Mouse (Mus musculus) liver, postnatal 0 days (tissue): ENCODE results near the gene Tmem62. TPM values are rescaled to one million over a fixed set of nuclear protein-coding genes. Genes with fewer than 3 reads are reported as not detected.

ENCODE experiments used
- ATAC-seq: fragments of 200-750 bp; cut with Nextera tagmentation; 2 replicates; pipeline ENCODE4 v1.8.0; 2017; ENCODE audit warnings: mild to moderate bottlenecking, moderate library complexity
- DNase-seq: peaks from one replicate; pipeline ENCODE4 v3.0.0-alpha.2; 2016
- H3K27ac ChIP-seq: fragments of 300-500 bp; sonication (generic); 2 replicates; pipeline ENCODE4 v1.5.1; 2014; ENCODE audit warnings: antibody characterized with exemption, moderate library complexity, mild to moderate bottlenecking, low read depth
- H3K27me3 ChIP-seq: fragments of 300-500 bp; sonication (generic); 2 replicates; pipeline ENCODE4 v1.6.1; 2014; ENCODE audit warnings: low read length, control low read depth, mixed read lengths; ENCODE audit not compliant: insufficient read depth
- H3K36me3 ChIP-seq: fragments of 300-500 bp; sonication (generic); replicated peaks from 2 replicates; pipeline ENCODE4 v1.6.1; 2014; ENCODE audit warnings: mild to moderate bottlenecking, control low read depth, low read length, moderate library complexity, mixed read lengths; ENCODE audit not compliant: insufficient read depth
- H3K4me1 ChIP-seq: fragments of 300-500 bp; sonication (generic); 2 replicates; pipeline ENCODE4 v1.6.1; 2014; ENCODE audit warnings: antibody characterized with exemption, mild to moderate bottlenecking, control low read depth; ENCODE audit not compliant: insufficient read depth
- H3K4me2 ChIP-seq: fragments of 300-500 bp; sonication (generic); 2 replicates; pipeline ENCODE4 v1.6.1; 2014; ENCODE audit warnings: low read depth, mild to moderate bottlenecking, low read length, moderate library complexity, mixed read lengths
- H3K4me3 ChIP-seq: fragments of 300-500 bp; sonication (generic); 2 replicates; pipeline ENCODE4 v1.5.1; 2014; ENCODE audit warnings: low read depth, low read length
- H3K9ac ChIP-seq: fragments of 300-500 bp; sonication (generic); replicated peaks from 2 replicates; pipeline ENCODE4 v1.6.1; 2014; ENCODE audit warnings: mild to moderate bottlenecking, moderate library complexity
- H3K9me3 ChIP-seq: fragments of 300-500 bp; sonication (generic); 2 replicates; pipeline ENCODE4 v1.6.1; 2016; ENCODE audit warnings: mild to moderate bottlenecking, control low read depth, low read length, mixed read lengths
- CTCF ChIP-seq: sonication (generic); IDR thresholded peaks from 2 replicates; pipeline ENCODE4 v1.5.1; 2016; ENCODE audit warnings: antibody characterized with exemption, low read depth
- EP300 ChIP-seq: IDR thresholded peaks from 2 replicates; pipeline ENCODE4 v1.6.1; 2016; ENCODE audit warnings: antibody characterized with exemption, low read depth, mild to moderate bottlenecking
- WGBS: fragments of 180-500 bp; shearing (Covaris S2); extraction: QIAGEN DNeasy Blood & Tissue Kit; methylation state at CpG from one replicate; pipeline ENCODE4 v1.1.7; 2014; ENCODE audit not compliant: insufficient replicate concordance; 5-methylcytosine and 5-hydroxymethylcytosine counted together
- microRNA-seq: library from miRNA; unstranded; fragments of <30 nt; microRNA quantifications from one replicate; pipeline ENCODE4, GENCODE M21; 2016
- polyA plus RNA-seq: library from polyadenylated mRNA; unstranded; fragments of >200 nt; fragmentation: Nextera tagmentation; extraction: Ambion mirVana; gene quantifications from 2 replicates; pipeline ENCODE4 v1.2.1, GENCODE M21; 2015

Tmem62 gene
- polyA plus RNA-seq, 1 experiment from 2014 or later = 2.9 TPM

DNA sequence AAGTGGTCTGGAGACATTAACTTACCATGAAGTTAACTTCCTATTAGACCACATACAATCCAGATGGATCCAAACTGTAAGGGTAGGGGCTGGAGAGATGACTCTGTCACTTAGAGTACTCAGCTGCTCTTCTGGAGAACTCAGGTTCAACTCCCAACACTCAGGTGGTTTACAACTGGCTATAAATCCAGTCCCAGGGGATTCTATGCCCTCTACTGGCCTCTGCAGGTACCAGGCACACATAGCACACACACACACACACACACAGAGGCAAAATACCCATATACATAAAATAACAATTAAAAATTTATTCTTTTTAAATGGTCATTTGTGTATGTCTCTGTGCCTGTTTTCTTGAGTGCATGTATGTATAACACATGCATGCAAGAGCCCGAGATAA is 62.6 kb downstream of the Tmem62 start:
- no peak overlapping the region for H3K4me3 ChIP-seq
- H3K4me1 ChIP-seq = peaks cover 5% of the 10 kb centered on the region; the same call in 1 of the 2 replicates
- TF ChIP-seq CTCF (peak; percentile 50), EP300 (no peak)
- H3K27ac ChIP-seq = no peak overlapping the region
- DNase-seq = no peak
- no peaks in the 10 kb centered on the region; the same call in 1 of the 2 replicates for H3K9me3 ChIP-seq
- no peak overlapping the region for H3K4me2 ChIP-seq
- 87% methylated on average over 1 of the region's 1 CpGs for WGBS
- no peaks in the 10 kb centered on the region for H3K27me3 ChIP-seq
- H3K36me3 ChIP-seq = no peaks in the 10 kb centered on the region; the same call in 1 of the 2 replicates
- no peak for ATAC-seq
- no peak overlapping the region for H3K9ac ChIP-seq

DNA sequence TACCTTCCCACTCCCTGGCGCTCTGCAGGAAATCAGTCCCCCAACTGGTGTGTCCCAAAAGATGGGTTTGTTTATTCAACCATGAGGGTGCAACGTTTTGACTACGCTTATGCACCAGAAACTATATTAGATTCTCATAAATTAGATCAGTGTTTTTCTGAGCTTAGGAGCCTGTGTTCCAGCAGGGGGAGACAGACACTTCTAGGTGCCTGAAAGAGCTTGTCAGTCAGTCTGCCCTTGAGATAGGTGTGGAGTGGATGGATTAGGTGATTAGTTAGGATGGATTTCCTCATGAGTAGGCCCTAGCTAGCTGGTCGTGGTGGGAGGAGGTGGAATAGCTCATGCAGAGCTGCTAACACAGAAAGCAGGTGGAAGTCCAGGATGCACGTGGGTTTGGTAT is 64.3 kb downstream of the Tmem62 start:
- Histone ChIP-seq H3K27me3 (no peaks in the 10 kb centered on the region), H3K9ac (no peak overlapping the region), H3K9me3 (no peaks in the 10 kb centered on the region; the same call in 1 of the 2 replicates), H3K4me3 (no peak overlapping the region), H3K4me1 (peaks cover 5% of the 10 kb centered on the region; the same call in 1 of the 2 replicates), H3K4me2 (no peak overlapping the region), H3K27ac (no peak overlapping the region), H3K36me3 (no peaks in the 10 kb centered on the region)
- ATAC-seq (no peak), DNase-seq (no peak)
- TF ChIP-seq EP300 = no peak
- TF ChIP-seq CTCF = peak; percentile 87
- WGBS = 33% methylated on average over 5 of the region's 5 CpGs

DNA sequence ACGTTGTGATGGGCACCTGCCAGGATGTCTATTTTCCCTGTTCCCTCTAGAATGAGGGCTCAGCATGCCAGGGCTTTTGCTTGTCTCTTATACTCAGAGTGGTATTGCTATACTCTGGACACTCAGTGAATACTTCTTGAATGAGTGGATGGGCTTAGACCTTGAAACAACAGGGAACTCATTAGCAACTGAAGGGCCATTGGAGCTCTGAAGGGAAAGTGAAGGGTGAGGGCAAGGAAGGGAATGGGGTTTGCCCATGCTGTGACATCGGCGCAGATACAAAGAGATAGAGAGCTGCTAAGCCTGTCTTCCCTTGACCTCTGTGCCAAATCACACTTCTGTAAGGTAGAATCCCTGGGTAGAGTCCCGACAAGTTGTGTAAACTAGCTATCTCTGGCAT is 68.8 kb downstream of the Tmem62 start:
- no peaks in the 10 kb centered on the region for H3K9me3 ChIP-seq
- WGBS = 78% methylated on average over 4 of the region's 4 CpGs
- TF ChIP-seq CTCF (no peak), EP300 (no peak)
- no peak for DNase-seq
- H3K36me3 ChIP-seq = no peaks in the 10 kb centered on the region
- no peaks in the 10 kb centered on the region for H3K4me1 ChIP-seq
- H3K4me3 ChIP-seq = no peak overlapping the region
- H3K4me2 ChIP-seq = no peak overlapping the region
- H3K27me3 ChIP-seq = no peaks in the 10 kb centered on the region
- ATAC-seq = no peak
- no peak overlapping the region for H3K27ac ChIP-seq
- no peak overlapping the region for H3K9ac ChIP-seq

DNA sequence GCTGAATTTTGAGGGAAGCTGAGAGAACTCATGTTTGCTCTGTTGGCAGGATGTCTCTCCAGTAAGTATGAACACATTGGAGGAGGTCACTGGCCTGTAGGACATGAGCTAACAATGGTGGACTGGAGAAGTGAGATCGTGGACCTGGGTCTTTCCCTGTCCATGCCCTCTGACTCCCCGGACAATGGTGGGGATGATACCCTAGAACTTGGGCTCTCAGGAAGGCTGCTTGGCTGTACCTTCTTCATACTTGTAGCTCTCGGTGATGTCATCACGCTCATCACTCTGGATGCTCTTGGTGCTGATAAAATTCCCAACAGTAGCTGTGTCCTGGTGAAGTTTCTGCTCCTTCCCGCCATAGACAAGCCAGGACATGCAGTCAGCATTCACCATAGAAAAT is 75.4 kb downstream of the Tmem62 start:
- Histone ChIP-seq H3K4me1 (0 out of 2 replicates have a peak, but pooled peaks cover 6% of the 10 kb centered on the region), H3K4me3 (no peak overlapping the region), H3K27ac (no peak overlapping the region), H3K4me2 (no peak overlapping the region), H3K36me3 (no peaks in the 10 kb centered on the region), H3K9me3 (no peaks in the 10 kb centered on the region), H3K9ac (no peak overlapping the region), H3K27me3 (no peaks in the 10 kb centered on the region)
- no peak for TF ChIP-seq CTCF
- no peak for TF ChIP-seq EP300
- no peak for DNase-seq
- 74% methylated on average over 5 of the region's 5 CpGs for WGBS
- ATAC-seq = no peak

DNA sequence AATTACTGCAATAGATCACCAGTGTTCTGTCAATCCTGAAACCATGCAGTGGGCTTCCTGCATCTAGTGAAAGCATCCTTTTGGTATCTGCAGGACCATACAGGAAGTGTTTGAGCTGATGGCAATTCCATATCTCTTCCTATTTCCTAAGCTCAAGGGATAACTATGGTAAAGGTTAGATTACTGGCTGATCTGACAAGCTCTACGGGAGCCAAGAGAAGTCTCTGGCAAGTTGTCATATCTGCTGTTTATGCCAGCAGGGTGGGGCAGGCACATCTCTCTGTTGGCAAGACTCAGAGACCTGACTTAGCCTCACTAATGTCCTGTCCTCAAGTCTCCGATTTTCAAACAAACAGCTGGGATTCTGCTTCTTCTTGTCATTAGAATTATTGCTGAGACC is 77.2 kb downstream of the Tmem62 start:
- DNase-seq = no peak
- ATAC-seq = no peak
- TF ChIP-seq EP300 = no peak
- no peak for TF ChIP-seq CTCF

DNA sequence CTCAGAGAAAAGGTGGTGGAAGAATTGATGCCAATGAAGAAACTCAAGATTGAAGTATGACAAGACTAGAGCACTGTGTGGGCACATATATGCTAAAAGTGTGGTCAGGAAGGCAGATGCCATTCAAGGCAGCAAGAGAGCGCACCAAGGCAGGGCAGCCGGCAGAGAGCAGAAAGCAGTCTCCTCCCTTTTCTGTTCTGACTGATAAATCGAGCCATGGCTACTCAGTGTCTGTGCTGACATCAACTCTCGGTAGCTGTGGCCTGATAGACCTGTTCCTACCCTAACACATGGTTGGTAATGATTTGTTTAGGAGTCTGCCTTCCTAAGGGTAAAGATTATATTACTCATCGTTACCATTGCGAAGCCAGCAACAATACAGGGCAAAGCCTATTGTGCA is 79.1 kb downstream of the Tmem62 start:
- Histone ChIP-seq H3K27me3 (no peaks in the 10 kb centered on the region), H3K4me1 (0 out of 2 replicates have a peak, but pooled peaks cover 6% of the 10 kb centered on the region), H3K4me2 (no peak overlapping the region), H3K9me3 (no peaks in the 10 kb centered on the region), H3K9ac (no peak overlapping the region), H3K27ac (no peak overlapping the region), H3K4me3 (no peak overlapping the region), H3K36me3 (no peaks in the 10 kb centered on the region)
- TF ChIP-seq CTCF (peak; percentile 32; the same call in 1 of the 2 replicates), EP300 (no peak)
- DNase-seq (no peak), ATAC-seq (peak; percentile 90)
- 60% methylated on average over 6 of the region's 6 CpGs for WGBS

More for the DNA sequence above, 77.2 kb downstream of the Tmem62 start:
- Histone ChIP-seq H3K27ac (no peak overlapping the region), H3K36me3 (no peaks in the 10 kb centered on the region), H3K9ac (no peak overlapping the region), H3K27me3 (no peaks in the 10 kb centered on the region), H3K9me3 (no peaks in the 10 kb centered on the region), H3K4me1 (0 out of 2 replicates have a peak, but pooled peaks cover 6% of the 10 kb centered on the region), H3K4me3 (no peak overlapping the region), H3K4me2 (no peak overlapping the region)
- WGBS = 52% methylated on average over 2 of the region's 2 CpGs

Small RNA genes within 50 kb of the gene (microRNA-seq; reads per million reads assigned to microRNA genes)
- gene Gm44325 = not detected

Other genes with a start within 250 kb of the Tmem62 start
- 2.0 and 2.3 TPM in 2 replicates for gene Cdan1, start 126.9 kb upstream of the Tmem62 start, polyA plus RNA-seq
- 0.57 and 0.67 TPM in 2 replicates for gene Ttbk2, start 126.4 kb upstream of the Tmem62 start, polyA plus RNA-seq
- gene Ubr1, start 6.3 kb upstream of the Tmem62 start, polyA plus RNA-seq = 5.4 and 6.6 TPM in 2 replicates
- gene Ccndbp1, start 31.4 kb downstream of the Tmem62 start, polyA plus RNA-seq = 36.0 and 37.4 TPM in 2 replicates
- 49.1 and 54.9 TPM in 2 replicates for gene Epb42, start 60.1 kb downstream of the Tmem62 start, polyA plus RNA-seq
- gene Tgm5, start 108.8 kb downstream of the Tmem62 start, polyA plus RNA-seq = not detected in 2 replicates
- gene Tgm7, start 132.8 kb downstream of the Tmem62 start, polyA plus RNA-seq = not detected in 2 replicates
- gene Adal, start 163.4 kb downstream of the Tmem62 start, polyA plus RNA-seq = 5.5 and 7.3 TPM in 2 replicates
- 10.0 and 10.2 TPM in 2 replicates for gene Lcmt2, start 163.6 kb downstream of the Tmem62 start, polyA plus RNA-seq
- gene Tubgcp4, start 193.6 kb downstream of the Tmem62 start, polyA plus RNA-seq = 8.1 and 9.7 TPM in 2 replicates
- 3.9 and 4.4 TPM in 2 replicates for gene Zscan29, start 194.1 kb downstream of the Tmem62 start, polyA plus RNA-seq